Mouse (Mus musculus): Measurements from ENCODE around the gene Pln.
A peak's percentile ranks its signal among the peaks of the same experiment; 100 is the strongest.

Gene Pln

DNA sequence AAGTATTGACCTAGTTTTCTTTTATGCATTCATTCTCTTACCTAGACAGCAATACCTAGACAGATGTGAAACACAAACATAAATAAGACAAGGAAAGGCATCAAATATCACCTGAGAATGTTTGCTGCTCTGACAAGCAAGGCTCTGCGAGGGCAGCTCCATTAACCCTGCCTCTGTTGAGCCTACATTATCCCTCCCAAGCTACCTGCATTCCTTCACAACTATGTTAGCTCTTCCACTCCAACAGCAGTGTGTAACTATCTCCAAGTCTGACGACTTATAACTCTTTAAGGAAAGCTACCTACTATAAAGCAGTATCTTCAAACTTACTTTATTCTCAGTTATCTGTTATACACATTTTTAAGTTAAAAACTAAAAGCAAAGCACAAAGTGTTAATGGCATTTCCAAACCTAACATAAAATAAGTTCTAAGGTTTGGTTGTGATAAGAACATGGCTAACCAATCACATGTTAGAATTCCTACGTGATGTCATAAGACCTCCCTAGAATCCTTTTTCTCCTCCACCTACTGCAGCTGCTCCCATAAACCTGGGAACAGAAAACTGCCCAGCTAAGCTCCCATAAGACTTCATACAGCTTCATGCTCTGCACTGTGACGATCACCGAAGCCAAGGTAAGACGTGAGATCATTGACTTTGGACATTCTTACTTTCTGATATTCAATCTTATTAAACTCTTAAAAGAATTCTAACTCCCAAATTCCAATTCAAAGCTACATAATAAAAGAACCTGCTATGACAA is at the start of gene Pln:
Gene Pln, plus strand, starts transcription at position 506 of the 762 bp plus-strand sequence.
- DNase-seq (ENCODE audit: low spot score) = no peak

- DNase-seq (ENCODE audit: low spot score) = peak; percentile 26
These were observed 31.6 kb upstream of the Pln start for GRCm38 (mm10) chr10:53305867-53306266.

- DNase-seq (ENCODE audit: low spot score) = no peak
These were observed 30.8 kb upstream of the Pln start for GRCm38 (mm10) chr10:53306674-53307073.

- no peak for DNase-seq (ENCODE audit: low spot score)
These were observed 14.1 kb upstream of the Pln start for GRCm38 (mm10) chr10:53323367-53323766.

DNA sequence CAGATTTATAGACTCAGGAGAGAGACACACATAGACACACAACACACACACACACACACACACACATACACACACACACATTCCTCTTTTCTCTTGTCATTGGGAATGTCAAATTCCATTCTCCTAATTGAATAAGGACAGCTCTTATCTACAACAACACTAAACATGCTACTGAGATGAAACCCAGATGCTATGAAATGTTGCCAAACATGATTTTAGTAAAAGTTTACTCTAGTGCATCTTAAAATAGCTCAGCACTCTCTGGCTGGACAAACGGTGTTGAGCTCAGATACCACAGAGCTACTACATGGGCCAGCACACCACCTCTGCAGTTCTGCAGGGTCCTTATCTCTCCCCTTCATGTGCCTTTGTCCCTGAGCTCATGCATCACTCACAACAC is 12.8 kb upstream of the Pln start:
- DNase-seq (ENCODE audit: low spot score) = no peak

GRCm38 (mm10) chr10:53326367-53326766 is 11.1 kb upstream of the Pln start:
- DNase-seq (ENCODE audit: low spot score) = no peak

- DNase-seq (ENCODE audit: low spot score) = no peak
These were observed 8.2 kb upstream of the Pln start for GRCm38 (mm10) chr10:53329257-53329656.

DNA sequence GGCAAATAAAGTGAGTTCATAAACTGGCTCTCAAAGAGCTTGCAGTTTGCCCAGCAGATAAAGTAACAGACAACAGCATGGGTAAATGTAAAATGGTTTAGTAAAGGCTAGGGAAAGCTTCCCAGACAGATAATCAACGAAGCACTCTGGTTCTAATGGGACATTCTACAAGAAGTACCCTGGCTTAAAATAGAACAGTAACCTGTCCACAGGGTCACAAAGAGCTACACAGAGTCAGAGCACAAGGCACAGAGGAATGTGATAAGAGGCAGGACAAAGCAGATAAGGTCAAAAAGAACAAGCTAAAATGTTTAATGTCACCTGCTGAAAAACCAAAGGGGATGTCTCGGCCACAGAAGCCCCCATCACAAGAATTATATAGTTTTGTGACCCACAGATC is 4.7 kb upstream of the Pln start:
- DNase-seq (ENCODE audit: low spot score) = no peak

DNA sequence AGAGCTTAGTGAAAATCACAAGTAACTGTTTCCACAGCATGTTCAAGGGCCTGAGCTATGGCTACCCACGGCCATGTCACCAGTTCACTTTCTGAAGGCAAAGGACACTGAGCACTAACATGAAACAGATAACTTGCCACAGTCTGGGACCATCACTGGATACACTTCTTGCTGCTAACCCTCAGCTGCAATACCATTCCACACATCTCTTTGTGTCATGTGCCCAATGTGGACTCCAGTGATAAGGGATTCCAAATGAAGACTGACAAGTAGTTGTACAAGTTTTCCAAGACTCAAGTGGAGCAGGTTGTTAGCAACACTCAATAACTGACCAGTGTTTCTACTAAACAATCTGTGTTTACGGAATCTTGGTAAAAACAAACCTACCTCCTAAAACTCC is 2.2 kb upstream of the Pln start:
- DNase-seq (ENCODE audit: low spot score) = no peak

DNA sequence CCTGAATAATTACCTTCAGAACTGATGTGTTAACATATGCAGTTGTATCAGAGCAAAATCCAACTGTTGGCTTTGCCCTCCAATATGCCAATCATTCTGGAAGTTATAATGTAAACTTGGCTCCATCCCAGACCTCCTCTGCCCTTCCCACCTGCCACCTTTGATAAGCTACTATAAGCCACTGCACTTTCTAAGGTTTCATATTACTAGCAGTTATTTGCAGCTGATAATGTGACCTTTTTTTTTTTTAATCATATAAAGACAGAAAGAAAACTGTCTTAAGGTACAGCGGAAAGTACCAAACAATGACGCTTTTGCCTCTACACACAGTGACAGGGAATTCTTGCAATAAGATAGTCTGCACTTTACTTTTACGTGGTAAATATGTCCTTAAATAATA is 1.5 kb upstream of the Pln start:
- no peak for DNase-seq (ENCODE audit: low spot score)

- no peak for DNase-seq (ENCODE audit: low spot score)
These were observed 1.6 kb downstream of the Pln start for GRCm38 (mm10) chr10:53339045-53339444.

GRCm38 (mm10) chr10:53341288-53341965 is 4.0 kb downstream of the Pln start:
- no peak for DNase-seq (ENCODE audit: low spot score)

GRCm38 (mm10) chr10:53342166-53342728 is 4.8 kb downstream of the Pln start:
- DNase-seq (ENCODE audit: low spot score) = no peak

DNA sequence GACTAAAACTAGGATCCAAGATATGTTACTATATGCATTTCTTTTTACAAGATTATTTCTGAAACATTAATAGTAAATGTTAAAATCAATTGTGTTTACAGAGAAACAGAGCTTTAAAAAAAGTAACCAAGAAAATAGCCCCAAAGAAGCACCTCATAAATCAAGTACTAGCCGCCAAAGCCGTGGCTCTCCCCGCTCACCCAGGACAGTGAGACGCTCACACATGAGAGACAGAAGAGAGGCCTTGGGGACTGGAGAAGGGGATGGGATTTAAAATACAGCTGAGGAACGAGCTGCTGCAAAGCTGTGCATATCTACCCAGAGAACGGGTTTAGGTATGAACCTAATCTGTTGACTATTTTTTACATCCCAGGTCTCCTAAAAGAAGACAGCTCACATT is 5.9 kb downstream of the Pln start:
- no peak for DNase-seq (ENCODE audit: low spot score)

- DNase-seq (ENCODE audit: low spot score) = no peak
These were observed 6.4 kb downstream of the Pln start for GRCm38 (mm10) chr10:53343865-53344264.

- DNase-seq (ENCODE audit: low spot score) = no peak
These were observed 8.0 kb downstream of the Pln start for GRCm38 (mm10) chr10:53345508-53345907.

DNA sequence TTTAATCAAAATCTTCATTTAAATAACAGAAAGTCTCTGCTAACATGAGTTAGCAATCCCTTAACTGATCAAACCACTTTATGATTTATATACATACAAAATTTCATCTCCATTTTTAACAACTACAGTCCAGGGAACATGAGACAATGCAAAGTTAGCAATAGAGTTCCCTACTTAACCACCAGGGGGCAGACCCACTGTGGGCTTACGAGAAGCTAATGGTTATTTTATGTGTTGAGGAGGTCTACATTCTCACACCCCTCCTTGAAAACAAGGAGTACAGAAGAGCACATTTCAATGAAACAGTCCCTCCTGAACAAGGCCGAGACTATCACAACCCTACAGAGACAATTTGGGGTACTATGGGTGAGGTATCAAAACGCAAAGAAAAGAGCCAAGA is 9.0 kb downstream of the Pln start:
- no peak for DNase-seq (ENCODE audit: low spot score)

DNA sequence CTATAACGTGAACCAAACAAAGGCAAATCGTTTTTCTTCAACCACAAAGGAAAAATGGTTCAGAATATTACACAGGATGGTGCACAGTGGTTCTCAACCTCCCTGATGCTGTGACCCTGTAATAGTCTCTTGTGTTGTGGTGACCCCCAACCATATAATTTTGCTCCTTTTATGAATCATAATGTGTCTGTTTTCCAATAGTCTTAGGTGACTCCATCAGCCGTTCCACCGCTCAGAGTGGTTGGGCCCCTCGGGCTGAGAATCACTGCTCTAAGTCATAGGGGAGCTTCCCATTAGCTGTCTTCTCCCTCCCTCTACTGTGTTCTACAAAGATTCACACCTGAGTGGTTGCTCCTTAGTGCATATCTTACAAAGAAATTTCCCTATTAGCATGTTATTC is 9.4 kb downstream of the Pln start:
- DNase-seq (ENCODE audit: low spot score) = no peak

DNA sequence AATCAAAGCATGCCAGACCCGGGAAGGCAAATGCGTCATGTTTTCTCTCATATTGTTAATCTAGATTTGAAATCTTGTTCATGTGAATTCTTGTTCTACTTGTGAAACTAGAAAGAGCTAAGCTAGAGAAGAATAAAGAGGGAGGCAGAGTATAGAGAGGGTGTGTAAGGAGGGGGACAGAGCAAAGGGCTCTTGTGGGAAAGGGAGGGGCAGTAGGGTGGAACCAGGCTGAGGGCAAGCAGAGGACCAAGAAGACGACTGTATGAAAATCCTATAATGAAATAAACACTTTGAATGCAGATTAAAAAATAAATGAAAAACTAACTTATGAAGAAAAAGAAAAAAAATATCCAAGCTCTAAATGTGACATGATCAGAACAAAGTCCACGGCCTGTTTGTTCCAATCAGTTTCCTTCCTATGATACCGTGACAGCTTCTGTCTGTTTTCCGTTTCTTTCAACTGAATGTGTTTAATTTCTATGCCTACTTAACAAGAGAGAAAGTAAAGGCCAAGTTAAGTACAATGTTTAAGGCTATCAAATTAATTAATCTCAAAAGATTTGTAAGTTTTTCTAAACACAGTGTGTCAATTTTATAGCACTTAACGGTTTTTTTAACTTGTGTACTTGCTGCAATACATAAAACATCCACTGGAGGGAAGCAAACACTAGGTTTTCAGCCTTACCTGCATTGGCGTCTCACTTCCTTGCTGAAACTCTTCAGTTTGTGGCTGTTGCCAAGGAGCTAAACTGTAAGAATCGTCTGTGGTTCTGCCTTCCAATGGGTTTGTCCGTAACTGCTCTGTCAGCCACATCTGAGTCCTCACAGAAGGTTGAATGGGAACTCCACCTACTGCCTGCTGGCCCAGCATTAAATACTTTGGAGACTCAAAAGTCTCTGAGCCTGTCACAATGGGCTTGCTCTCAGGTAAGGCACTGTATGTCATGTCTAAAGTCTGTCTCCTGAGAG is 10.6 kb downstream of the Pln start:
- DNase-seq (ENCODE audit: low spot score) = peak; percentile 71

DNA sequence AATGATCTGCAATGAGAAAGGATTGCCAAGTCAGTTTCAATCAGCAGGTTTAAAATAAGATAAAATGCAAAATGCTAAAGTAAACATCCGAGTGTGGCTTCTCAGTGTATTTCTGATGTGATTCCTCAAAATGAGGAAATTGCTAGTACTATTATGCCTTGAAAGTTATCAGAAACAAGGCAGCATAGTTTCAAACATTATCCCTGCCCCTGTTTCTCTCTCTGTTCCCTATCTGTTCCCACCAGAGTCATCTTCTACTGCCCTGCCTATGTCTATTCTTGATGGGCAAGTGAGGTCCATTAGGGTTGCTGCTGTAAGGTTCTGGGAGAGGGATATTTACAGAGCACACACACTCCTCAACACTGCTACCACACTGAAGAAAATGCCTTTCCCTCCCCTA is 11.8 kb downstream of the Pln start:
- DNase-seq (ENCODE audit: low spot score) = no peak

- no peak for DNase-seq (ENCODE audit: low spot score)
These were observed 16.2 kb downstream of the Pln start for GRCm38 (mm10) chr10:53353665-53354064.

DNA sequence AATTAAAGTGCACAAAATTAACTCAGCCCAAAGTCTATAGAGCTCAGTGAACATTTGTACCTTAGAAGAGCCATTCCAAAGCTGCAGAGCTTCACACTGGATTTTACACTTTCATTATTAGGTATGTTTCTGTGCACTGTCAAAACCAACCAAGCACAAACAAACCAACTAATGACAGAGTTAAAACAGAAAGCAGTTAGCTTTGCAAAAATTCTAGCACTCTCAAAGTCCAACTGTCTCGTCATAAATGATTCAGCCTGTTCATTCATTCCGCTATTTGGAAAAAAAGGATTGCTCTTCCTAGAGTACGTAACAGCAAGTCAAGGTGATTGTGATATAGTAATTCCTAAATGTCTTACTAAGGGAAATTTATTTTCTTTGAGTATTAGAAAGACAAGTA is 21.5 kb downstream of the Pln start:
- DNase-seq (ENCODE audit: low spot score) = no peak

All from layer of hippocampus, adult 9-10 months (tissue).